Mouse (Mus musculus): ENCODE measurements around the gene Tead2.
A peak's percentile ranks its signal among the peaks of the same experiment; 100 is the strongest.
"Not testable (repeated sequence)": the region's sequence is repeated elsewhere in the genome, so short reads cannot be mapped to it uniquely, and the experiment has no call there.

Tead2 gene

GRCm38 (mm10) chr7:45215673-45216441 is at the start of gene Tead2:
Gene Tead2 (plus strand): TSS chr7:45215753.
- no peak for DNase-seq (ENCODE audit: low read depth, low spot score)

DNA sequence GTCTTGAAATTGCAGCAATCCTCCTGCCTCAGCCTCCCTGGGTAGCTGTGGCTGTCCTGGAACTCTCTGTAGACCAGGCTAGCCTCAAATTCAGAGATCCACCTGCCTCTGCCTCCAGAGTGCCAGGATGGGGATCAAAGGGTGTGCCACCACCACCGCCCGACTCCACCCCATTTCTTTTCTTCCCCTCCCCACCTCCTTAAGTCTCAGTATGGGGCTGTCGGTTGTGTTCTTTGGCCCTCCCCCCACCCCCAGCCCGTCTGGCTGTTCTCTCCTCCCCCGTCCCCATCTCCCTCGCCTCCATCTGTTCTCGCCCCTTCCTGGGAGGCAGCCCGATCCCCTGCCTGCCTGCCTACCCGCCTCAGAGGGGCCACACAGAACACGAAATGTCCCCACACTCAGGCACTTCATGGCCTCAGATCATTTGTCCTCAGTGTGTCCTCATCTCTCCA is 48.6 kb upstream of the Tead2 start:
- DNase-seq (ENCODE audit: low read depth, low spot score), result no peak

DNA sequence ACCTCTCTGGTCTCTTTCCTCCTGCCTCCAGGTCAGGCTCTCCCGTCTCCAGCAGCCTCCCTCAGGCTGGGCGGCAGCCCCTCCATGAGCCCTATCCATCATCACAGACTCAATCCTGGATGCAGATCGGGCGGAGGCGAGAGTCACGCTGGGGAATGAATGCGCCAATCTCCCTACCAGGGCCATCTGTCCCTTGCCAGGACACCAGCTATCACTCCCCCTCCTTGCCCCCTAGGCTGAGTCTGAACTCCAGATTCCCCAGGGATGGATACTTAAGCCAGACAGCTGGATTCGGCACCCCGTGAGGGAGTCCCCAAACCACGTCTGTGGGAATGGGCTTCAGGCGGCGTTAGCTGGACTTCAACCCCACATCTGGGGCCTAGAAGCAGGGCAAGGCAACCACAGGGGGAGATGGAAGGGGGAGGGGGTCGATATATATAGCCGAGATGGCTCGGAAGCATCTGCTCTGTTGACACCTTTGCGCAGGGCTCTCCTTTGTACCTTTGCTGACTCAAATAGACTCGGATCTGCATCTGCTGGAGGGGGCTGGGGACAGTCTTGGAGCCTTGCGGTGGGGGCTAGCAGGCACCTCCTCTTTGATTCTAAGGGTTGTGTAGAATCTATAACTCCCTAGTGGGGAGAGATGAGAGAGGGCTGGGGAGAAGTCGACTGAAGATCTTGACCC is 47.6 kb upstream of the Tead2 start:
- no peak for DNase-seq (ENCODE audit: low read depth, low spot score)

GRCm38 (mm10) chr7:45168656-45169055 is 46.9 kb upstream of the Tead2 start:
- DNase-seq (ENCODE audit: low read depth, low spot score), result no peak

DNA sequence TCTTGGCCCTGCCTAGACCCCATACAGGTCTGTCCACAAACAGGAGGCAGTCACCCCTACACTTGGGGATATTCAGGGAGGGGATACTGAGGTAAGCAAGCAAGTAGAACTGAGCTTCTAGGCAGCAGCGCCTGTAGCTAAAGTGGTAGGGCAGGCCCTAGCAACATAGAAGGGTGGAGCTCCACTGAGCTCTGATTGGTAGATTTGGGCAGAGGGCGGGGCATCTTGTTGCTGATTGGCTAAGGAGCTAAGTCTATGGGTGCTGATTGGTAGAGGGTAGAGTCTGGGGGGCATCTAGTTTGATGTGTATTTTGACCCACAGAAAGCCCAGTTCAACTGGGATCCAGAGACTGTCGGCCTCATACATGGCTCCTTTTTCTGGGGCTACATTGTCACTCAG is 46.1 kb upstream of the Tead2 start:
- DNase-seq (ENCODE audit: low read depth, low spot score), result no peak

- DNase-seq (ENCODE audit: low read depth, low spot score), result no peak
Observed at GRCm38 (mm10) chr7:45172974-45173373, 42.6 kb upstream of the Tead2 start.

DNA sequence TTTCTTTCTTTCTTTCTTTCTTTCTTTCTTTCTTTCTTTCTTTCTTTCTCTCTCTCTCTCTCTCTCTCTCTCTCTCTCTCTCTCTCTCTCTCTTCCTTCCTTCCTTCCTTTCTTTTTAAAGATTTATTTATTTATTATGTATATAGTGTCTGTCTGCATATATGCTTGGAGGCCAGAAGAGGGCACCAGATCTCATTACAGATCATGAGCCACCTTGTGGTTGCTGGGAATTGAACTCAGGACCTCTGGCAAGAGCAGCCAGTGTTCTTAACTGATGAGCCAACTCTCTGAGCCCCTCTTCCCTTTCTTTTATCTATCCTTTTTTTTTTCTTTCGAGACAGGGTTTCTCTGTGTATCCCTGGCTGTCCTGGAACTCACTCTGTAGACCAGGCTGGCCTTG is 41.8 kb upstream of the Tead2 start:
- not testable (repeated sequence) for DNase-seq (ENCODE audit: low read depth, low spot score)

DNA sequence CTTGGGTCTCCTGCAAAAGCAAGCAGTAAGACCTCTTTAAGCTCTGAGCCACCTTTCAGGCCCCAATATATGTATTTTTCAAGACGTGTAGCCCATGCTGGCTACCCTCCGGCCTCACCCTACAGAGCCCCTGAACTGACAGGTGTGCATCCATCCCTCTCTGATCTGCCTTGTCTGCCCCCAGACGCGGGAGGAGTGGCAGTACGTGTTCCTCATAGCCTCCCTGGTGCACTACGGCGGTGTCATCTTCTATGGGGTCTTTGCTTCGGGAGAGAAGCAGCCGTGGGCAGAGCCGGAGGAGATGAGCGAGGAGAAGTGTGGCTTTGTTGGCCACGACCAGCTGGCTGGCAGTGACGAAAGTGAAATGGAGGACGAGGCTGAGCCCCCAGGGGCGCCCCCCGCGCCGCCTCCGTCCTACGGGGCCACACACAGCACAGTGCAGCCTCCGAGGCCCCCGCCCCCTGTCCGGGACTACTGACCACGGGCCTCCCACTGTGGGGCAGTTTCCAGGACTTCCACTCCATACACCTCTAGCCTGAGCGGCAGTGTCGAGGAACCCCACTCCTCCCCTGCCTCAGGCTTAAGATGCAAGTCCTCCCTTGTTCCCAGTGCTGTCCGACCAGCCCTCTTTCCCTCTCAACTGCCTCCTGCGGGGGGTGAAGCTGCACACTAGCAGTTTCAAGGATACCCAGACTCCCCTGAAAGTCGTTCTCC is 40.8 kb upstream of the Tead2 start:
- no peak for DNase-seq (ENCODE audit: low read depth, low spot score)

GRCm38 (mm10) chr7:45175398-45175797 is 40.2 kb upstream of the Tead2 start:
- DNase-seq (ENCODE audit: low read depth, low spot score), result no peak

- DNase-seq (ENCODE audit: low read depth, low spot score), result no peak
Observed at GRCm38 (mm10) chr7:45175929-45176328, 39.6 kb upstream of the Tead2 start.

- DNase-seq (ENCODE audit: low read depth, low spot score), result no peak
Observed at GRCm38 (mm10) chr7:45176356-45176755, 39.2 kb upstream of the Tead2 start.

GRCm38 (mm10) chr7:45178550-45178949 is 37.0 kb upstream of the Tead2 start:
- no peak for DNase-seq (ENCODE audit: low read depth, low spot score)

- no peak for DNase-seq (ENCODE audit: low read depth, low spot score)
Observed at GRCm38 (mm10) chr7:45179469-45179868, 36.1 kb upstream of the Tead2 start, which contains the start of gene Gfy. Gene Gfy (minus strand): TSS chr7:45179569.

GRCm38 (mm10) chr7:45180896-45181477 is 34.6 kb upstream of the Tead2 start, which contains the start of gene Pth2:
Gene Pth2 (plus strand): TSS chr7:45180995.
- DNase-seq (ENCODE audit: low read depth, low spot score), result no peak

GRCm38 (mm10) chr7:45181540-45181939 is 34.0 kb upstream of the Tead2 start:
- DNase-seq (ENCODE audit: low read depth, low spot score), result no peak

DNA sequence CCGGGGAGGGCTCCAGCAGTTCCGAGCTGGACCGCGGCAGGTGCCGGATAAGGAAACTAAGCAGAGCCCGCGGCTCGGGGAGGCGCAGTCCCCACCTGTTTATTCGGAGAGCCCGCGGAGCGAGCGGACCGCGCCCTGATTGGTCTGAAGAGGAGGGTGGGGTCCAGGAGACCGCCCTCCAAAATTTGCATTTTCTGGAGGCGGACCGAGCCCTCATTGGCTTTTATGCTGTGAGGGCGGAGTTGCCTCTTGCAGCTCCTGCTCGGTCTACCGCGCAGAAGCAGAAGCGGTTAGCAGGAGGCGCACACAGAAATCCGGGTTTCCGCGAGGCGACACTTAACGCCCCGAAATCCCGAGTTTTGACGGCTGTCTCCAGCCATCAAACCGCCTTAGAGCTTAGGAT is 33.4 kb upstream of the Tead2 start:
- DNase-seq (ENCODE audit: low read depth, low spot score), result peak; percentile 86

DNA sequence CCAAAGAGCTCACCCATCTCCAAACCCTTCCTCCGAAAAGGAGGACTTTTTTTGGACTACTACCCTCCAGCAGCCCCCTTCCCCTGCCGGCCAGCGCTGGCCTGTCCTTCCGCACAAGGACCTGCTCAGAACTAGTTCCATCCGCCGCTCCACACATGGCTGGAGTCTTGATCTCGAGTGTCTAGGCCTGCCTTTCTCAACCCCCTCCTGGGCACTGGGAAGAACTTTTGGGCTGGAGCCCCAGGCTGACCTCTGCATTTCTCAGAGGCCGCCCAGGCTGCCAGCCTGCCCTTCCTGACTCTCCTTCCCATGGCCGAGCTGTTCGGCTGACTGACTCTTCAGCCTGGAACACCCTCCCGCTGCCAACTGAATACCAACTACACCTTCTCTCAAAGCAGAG is 32.9 kb upstream of the Tead2 start:
- DNase-seq (ENCODE audit: low read depth, low spot score), result no peak

- no peak for DNase-seq (ENCODE audit: low read depth, low spot score)
Observed at GRCm38 (mm10) chr7:45183672-45184071, 31.9 kb upstream of the Tead2 start.

- no peak for DNase-seq (ENCODE audit: low read depth, low spot score)
Observed at GRCm38 (mm10) chr7:45185921-45186320, 29.6 kb upstream of the Tead2 start.

- no peak for DNase-seq (ENCODE audit: low read depth, low spot score)
Observed at GRCm38 (mm10) chr7:45189600-45189999, 26.0 kb upstream of the Tead2 start.

DNA sequence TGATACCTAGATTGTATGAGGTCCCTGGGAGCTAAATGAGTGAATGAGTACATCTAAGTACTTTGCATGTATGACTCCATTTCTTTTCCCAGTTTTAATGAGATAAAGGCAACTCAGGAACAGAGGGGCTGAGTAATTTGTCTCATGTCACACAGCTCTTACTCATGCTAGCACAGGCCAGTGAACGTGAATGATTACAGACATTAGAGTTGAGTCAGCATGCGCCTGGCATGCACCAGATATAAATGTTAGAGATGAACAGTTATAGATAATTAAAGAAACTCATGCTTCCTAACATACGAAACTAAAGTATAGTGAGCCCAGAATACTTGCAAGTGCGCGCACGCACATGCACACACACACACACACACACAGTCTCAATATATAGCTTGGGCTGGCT is 25.4 kb upstream of the Tead2 start:
- no peak for DNase-seq (ENCODE audit: low read depth, low spot score)

DNA sequence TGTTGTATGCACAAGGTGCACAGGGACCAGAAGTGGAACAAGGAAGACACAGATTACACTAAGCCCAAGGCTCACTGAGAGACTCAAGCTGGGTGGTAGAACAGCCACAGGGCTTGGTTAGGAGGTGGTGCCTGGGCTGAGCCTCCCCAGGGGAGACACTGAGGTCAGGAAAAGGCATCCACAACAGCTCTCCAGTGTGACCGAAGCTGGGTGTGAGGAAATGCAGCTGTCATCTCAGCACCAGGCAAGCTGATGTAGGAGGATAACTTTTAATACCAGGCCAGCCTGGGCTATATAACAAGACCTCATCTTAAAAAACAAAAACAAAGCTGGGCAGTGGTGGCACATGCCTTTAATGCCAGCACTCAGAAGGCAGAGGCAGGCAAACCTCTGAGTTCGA is 24.4 kb upstream of the Tead2 start:
- DNase-seq (ENCODE audit: low read depth, low spot score), result no peak
